Mouse (Mus musculus) C2C12 (cell line): ENCODE measurements around the gene Slc47a1. TPM values are rescaled to one million over a fixed set of nuclear protein-coding genes. Genes with fewer than 3 reads are reported as not detected.
A peak's percentile ranks its signal among the peaks of the same experiment; 100 is the strongest.

ENCODE experiments used
- H3K27me3 ChIP-seq: one replicate; pipeline ENCODE4 v1.6.1; 2011; ENCODE audit not compliant: control insufficient read depth, insufficient read depth, insufficient read length
- H3K36me3 ChIP-seq: one replicate; pipeline ENCODE4 v1.6.1; 2011; ENCODE audit not compliant: control insufficient read depth, insufficient read depth
- H3K4me3 ChIP-seq: one replicate; pipeline ENCODE4 v1.5.1; 2011; ENCODE audit warnings: mild to moderate bottlenecking, control low read depth; ENCODE audit not compliant: poor library complexity, insufficient read depth, severe bottlenecking
- H3K79me2 ChIP-seq: one replicate; pipeline ENCODE4 v1.6.1; 2011; ENCODE audit not compliant: control insufficient read depth, insufficient read depth
- H3K79me3 ChIP-seq: one replicate; pipeline ENCODE4 v1.6.1; 2011; ENCODE audit warnings: low read depth, control low read depth
- H3ac ChIP-seq: one replicate; pipeline ENCODE3; 2011; ENCODE audit warnings: low read depth; ENCODE audit not compliant: control insufficient read depth, insufficient read length
- CEBPB ChIP-seq: IDR thresholded peaks from one replicate; pipeline ENCODE4 v1.6.1; 2011; ENCODE audit warnings: low read depth, mild to moderate bottlenecking, control low read depth, moderate library complexity
- CTCF ChIP-seq: IDR thresholded peaks from one replicate; pipeline ENCODE4 v1.5.1; 2011; ENCODE audit not compliant: control insufficient read depth, insufficient read depth, insufficient read length
- FOSL1 ChIP-seq: IDR thresholded peaks from one replicate; pipeline ENCODE4 v1.8.0; 2011; ENCODE audit warnings: mild to moderate bottlenecking, low read length; ENCODE audit not compliant: poor library complexity, insufficient read depth, severe bottlenecking
- MAX ChIP-seq: IDR thresholded peaks from one replicate; pipeline ENCODE4 v1.6.1; 2011; ENCODE audit warnings: mild to moderate bottlenecking, control low read depth
- MYOD1 ChIP-seq: IDR thresholded peaks from one replicate; pipeline ENCODE4 v1.6.1; 2011; ENCODE audit warnings: low read depth; ENCODE audit not compliant: control insufficient read depth, insufficient read length
- MYOG ChIP-seq: IDR thresholded peaks from one replicate; pipeline ENCODE4 v1.6.1; 2011; ENCODE audit not compliant: control insufficient read depth, insufficient read length; ENCODE audit errors: extremely low read depth
- USF1 ChIP-seq: IDR thresholded peaks from one replicate; pipeline ENCODE4 v1.6.1; 2011; ENCODE audit warnings: low read depth, mild to moderate bottlenecking, control low read depth, moderate library complexity
- polyA plus RNA-seq: library from polyadenylated mRNA; unstranded; fragments of >200 nt; fragmentation: generic; extraction: Trizol; gene quantifications from one replicate; pipeline ENCODE4 v1.2.1, GENCODE M21; 2012; ENCODE audit warnings: missing spikeins

Slc47a1 gene
- polyA plus RNA-seq, 1 experiment = 0.02 TPM

DNA sequence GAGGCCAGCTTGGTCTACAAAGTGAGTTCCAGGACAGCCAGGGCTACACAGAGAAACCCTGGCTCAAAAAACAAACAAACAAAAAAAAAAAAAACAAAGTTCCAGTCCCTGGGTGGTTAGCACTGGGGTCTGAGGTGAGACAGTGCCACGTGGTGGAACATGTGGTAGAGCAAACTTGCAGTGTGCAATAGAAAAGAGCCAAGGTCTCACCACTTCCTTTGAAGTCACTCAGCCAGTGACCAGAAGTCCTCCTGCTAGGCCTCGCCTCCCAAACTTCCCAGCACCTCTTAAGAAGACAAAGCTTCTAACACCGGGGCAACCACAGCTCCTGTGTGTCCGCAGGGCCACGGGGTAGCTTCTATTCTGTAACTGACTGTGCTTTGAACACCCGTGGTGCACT is 9.1 kb upstream of the Slc47a1 start:
- H3K79me2 ChIP-seq = no peaks in the 10 kb centered on the region
- H3K79me3 ChIP-seq = no peaks in the 10 kb centered on the region
- no peak overlapping the region for H3ac ChIP-seq
- H3K4me3 ChIP-seq = no peak overlapping the region
- no peaks in the 10 kb centered on the region for H3K36me3 ChIP-seq
- no peaks in the 10 kb centered on the region for H3K27me3 ChIP-seq
- no peak for TF ChIP-seq MAX
- no peak for TF ChIP-seq CTCF
- TF ChIP-seq MYOD1 = no peak
- TF ChIP-seq MYOG = no peak
- TF ChIP-seq CEBPB = no peak
- no peak for TF ChIP-seq USF1
- no peak for TF ChIP-seq FOSL1

DNA sequence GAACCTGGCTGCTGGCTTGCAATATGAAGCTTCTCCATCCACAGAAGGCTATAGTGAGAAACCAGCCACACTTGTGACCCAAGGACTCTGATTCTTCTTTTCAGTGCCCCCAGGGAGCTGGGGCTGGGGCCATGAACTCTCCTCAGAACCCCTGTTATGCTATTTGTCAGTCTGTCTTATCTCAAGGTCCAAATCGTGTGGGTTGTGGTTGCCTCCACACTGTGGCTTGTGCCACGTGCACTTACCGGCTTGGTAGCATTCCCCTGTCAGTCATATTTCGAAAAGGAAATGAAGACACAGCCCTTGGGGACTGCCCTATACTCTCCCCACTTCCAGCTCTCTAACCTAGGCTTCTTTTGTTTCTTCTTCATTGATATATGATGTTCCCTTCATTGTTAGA is 7.6 kb upstream of the Slc47a1 start:
- H3K79me3 ChIP-seq = no peaks in the 10 kb centered on the region
- no peaks in the 10 kb centered on the region for H3K79me2 ChIP-seq
- TF ChIP-seq FOSL1 (no peak), CTCF (no peak), MYOG (no peak), MYOD1 (no peak)
- no peaks in the 10 kb centered on the region for H3K27me3 ChIP-seq
- H3K4me3 ChIP-seq = no peak overlapping the region
- no peaks in the 10 kb centered on the region for H3K36me3 ChIP-seq
- H3ac ChIP-seq = no peak overlapping the region

DNA sequence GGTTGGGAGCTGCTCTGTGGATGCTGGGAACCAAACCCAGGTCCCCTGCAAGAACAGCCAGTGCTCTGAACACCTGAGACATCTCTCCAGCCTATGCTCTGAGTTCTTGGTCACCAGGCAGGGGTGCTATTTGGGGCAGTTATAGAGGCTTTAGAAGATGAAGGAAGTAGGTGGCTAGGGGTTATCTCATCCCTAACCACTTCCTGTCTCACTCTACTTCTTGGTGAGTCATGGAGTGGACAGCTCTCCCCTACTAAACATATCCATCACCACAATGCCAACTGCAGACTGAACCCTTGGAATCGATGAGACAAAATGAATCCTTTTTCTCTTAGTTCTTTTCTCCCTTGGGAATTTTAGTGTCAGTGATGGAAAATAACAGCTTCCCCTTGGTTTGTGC is 3.1 kb upstream of the Slc47a1 start:
- Histone ChIP-seq H3K36me3 (no peaks in the 10 kb centered on the region), H3K79me3 (no peaks in the 10 kb centered on the region), H3K27me3 (no peaks in the 10 kb centered on the region), H3ac (no peak overlapping the region), H3K4me3 (no peak overlapping the region), H3K79me2 (no peaks in the 10 kb centered on the region)
- TF ChIP-seq USF1 (no peak), FOSL1 (no peak), MYOD1 (peak; percentile 27)

DNA sequence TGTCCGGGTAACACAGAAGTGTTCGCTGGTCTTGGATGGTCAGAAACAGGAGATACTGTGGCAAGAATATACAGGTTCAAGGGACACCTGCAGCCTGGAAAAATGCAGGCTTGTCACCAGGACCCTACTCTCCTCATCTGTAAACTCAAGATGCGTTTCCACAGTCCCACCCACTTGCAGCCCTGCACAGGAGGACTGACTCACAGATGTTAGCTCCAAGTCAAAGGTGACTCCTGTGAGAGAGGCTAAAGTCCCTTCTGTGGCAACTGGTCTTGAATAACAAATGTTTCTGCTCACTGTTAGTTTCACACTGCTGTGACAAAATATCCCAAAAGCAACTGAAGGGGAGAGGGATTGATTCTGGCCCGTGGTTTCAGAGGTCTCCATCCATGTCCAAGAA is 506 bp upstream of the Slc47a1 start:
- Histone ChIP-seq H3K79me2 (no peaks in the 10 kb centered on the region), H3K36me3 (no peaks in the 10 kb centered on the region), H3K27me3 (peaks cover 6% of the 10 kb centered on the region), H3ac (no peak overlapping the region), H3K79me3 (no peaks in the 10 kb centered on the region), H3K4me3 (no peak overlapping the region)
- no peak for TF ChIP-seq MAX
- TF ChIP-seq CTCF = no peak
- no peak for TF ChIP-seq MYOD1
- no peak for TF ChIP-seq MYOG
- no peak for TF ChIP-seq FOSL1
- no peak for TF ChIP-seq CEBPB
- TF ChIP-seq USF1 = no peak

DNA sequence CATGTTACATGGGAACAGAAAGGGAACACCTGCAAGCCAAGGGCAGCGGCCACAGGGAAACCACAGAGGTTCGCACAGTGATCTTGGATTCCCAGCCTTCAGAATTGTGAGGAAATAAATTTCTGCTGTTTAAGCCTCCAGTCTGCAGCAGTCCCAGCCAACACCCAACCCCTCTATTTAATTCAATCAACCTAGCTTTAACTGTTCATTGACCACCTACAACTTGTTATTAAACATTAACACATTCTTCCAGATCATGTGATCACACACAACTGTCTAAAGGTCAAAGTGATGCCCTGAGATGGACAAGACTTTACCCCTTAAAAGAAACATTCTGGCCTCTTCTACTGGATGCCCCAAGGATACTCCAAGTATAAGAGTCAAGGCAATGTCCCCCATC is 9.5 kb downstream of the Slc47a1 start:
- Histone ChIP-seq H3K27me3 (peaks cover 15% of the 10 kb centered on the region), H3K36me3 (no peaks in the 10 kb centered on the region), H3ac (no peak overlapping the region), H3K79me2 (no peaks in the 10 kb centered on the region), H3K4me3 (no peak overlapping the region), H3K79me3 (no peaks in the 10 kb centered on the region)
- no peak for TF ChIP-seq USF1
- TF ChIP-seq MYOD1 = no peak
- no peak for TF ChIP-seq MYOG
- no peak for TF ChIP-seq MAX
- TF ChIP-seq CEBPB = no peak
- no peak for TF ChIP-seq CTCF
- TF ChIP-seq FOSL1 = no peak

DNA sequence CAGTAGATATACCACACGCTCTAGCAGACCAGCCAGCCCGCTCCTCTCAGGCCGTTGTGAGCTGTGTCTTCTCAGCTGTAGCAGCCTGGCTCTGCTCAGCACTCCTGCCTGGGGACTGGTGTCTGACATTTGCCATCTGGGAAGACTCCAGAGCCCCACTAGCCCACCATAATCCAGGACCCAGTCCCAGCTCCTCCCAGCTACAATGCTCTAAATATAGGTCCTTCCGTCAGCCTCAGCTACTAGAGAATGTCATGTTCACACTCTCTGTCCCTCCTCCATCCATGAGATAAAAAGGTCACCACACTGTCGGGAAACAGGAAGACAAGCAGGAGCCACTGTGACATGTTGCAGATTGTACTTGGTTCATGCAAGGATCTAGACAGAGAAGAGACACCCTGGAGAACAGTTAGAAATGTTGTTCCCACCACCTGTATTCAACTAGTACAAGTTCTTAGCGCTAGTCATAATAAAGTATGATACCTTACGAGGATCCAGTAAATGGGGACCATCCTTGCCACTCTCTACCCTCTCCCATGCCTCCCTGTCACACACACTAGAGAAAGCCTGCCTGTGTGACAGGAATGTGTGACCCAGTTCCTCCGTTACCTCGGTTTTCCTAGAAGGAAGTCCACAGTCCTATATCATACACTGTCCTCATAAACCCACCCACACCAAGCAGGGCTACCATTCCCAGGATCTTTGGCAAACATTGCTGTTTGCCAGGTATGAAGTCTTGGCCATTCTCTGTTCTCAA is 11.4 kb downstream of the Slc47a1 start:
- H3K79me3 ChIP-seq = no peaks in the 10 kb centered on the region
- no peak overlapping the region for H3K4me3 ChIP-seq
- TF ChIP-seq USF1 = no peak
- TF ChIP-seq CTCF = no peak
- no peak for TF ChIP-seq MAX
- no peak for TF ChIP-seq MYOG
- no peak for TF ChIP-seq MYOD1
- TF ChIP-seq CEBPB = no peak
- no peaks in the 10 kb centered on the region for H3K79me2 ChIP-seq
- no peak overlapping the region for H3ac ChIP-seq
- H3K36me3 ChIP-seq = no peaks in the 10 kb centered on the region
- peaks cover 14% of the 10 kb centered on the region for H3K27me3 ChIP-seq

DNA sequence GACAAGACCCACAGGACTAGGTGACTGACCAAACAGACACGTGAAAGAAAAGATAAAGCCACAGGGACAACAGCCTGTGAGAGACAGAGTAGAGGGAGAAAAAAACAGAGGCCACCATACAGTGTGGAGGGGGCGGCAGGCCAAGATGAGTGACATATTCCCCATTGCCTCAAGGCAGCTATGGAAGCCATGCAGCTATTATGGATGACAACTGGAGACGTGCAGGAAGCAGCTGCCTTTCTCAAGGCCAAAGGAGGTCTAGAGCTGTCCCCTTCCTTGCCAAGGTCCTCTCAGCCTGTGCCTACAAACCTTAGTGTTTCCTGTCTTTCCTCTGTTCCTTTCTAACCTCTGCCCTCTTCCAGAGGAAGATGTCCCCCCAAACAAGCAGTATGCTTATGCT is 12.2 kb downstream of the Slc47a1 start:
- no peaks in the 10 kb centered on the region for H3K36me3 ChIP-seq
- TF ChIP-seq MYOD1 = no peak
- TF ChIP-seq MAX = no peak
- no peak for TF ChIP-seq MYOG
- no peak for TF ChIP-seq CEBPB
- TF ChIP-seq USF1 = no peak
- no peak for TF ChIP-seq CTCF
- TF ChIP-seq FOSL1 = no peak
- no peaks in the 10 kb centered on the region for H3K79me2 ChIP-seq
- peaks cover 10% of the 10 kb centered on the region for H3K27me3 ChIP-seq
- no peak overlapping the region for H3ac ChIP-seq
- no peaks in the 10 kb centered on the region for H3K79me3 ChIP-seq
- H3K4me3 ChIP-seq = no peak overlapping the region
